Mouse (Mus musculus): Measurements from ENCODE around the gene Nat10. TPM values are rescaled to one million over a fixed set of nuclear protein-coding genes. Genes with fewer than 3 reads are reported as not detected.

The Nat10 gene
- polyA plus RNA-seq, 1 experiment: 58.0 TPM

- no peak for DNase-seq (ENCODE audit: low read depth)
- no peak for TF ChIP-seq CTCF (IDR thresholded peaks at IDR 0.05; ENCODE audit: borderline replicate concordance, extremely low read depth, insufficient read depth, insufficient read length)
- no peak for TF ChIP-seq POLR2A (IDR thresholded peaks at IDR 0.05; ENCODE audit: borderline replicate concordance, extremely low read depth, insufficient read depth, insufficient read length, poor library complexity, severe bottlenecking)
Measured at GRCm38 (mm10) chr2:103690828-103691227, 70.2 kb downstream of the Nat10 start.

GRCm38 (mm10) chr2:103690425-103690824 is 70.6 kb downstream of the Nat10 start:
- DNase-seq (ENCODE audit: low read depth): peak; percentile 91
- TF ChIP-seq CTCF (IDR thresholded peaks at IDR 0.05; ENCODE audit: borderline replicate concordance, extremely low read depth, insufficient read depth, insufficient read length) (no peak), POLR2A (IDR thresholded peaks at IDR 0.05; ENCODE audit: borderline replicate concordance, extremely low read depth, insufficient read depth, insufficient read length, poor library complexity, severe bottlenecking) (no peak)

- peak; percentile 25 for DNase-seq (ENCODE audit: low read depth)
- TF ChIP-seq POLR2A (IDR thresholded peaks at IDR 0.05; ENCODE audit: borderline replicate concordance, extremely low read depth, insufficient read depth, insufficient read length, poor library complexity, severe bottlenecking): no peak
- TF ChIP-seq CTCF (IDR thresholded peaks at IDR 0.05; ENCODE audit: borderline replicate concordance, extremely low read depth, insufficient read depth, insufficient read length): no peak
Measured at GRCm38 (mm10) chr2:103687888-103688287, 73.2 kb downstream of the Nat10 start.

GRCm38 (mm10) chr2:103687143-103687542 is 73.9 kb downstream of the Nat10 start:
- no peak for TF ChIP-seq CTCF (IDR thresholded peaks at IDR 0.05; ENCODE audit: borderline replicate concordance, extremely low read depth, insufficient read depth, insufficient read length)

GRCm38 (mm10) chr2:103685581-103685980 is 75.5 kb downstream of the Nat10 start:
- DNase-seq (ENCODE audit: low read depth): no peak

More at GRCm38 (mm10) chr2:103687143-103687542, 73.9 kb downstream of the Nat10 start:
- peak; percentile 24 for DNase-seq (ENCODE audit: low read depth)

GRCm38 (mm10) chr2:103684926-103685577 is 76.0 kb downstream of the Nat10 start:
- TF ChIP-seq POLR2A (IDR thresholded peaks at IDR 0.05; ENCODE audit: borderline replicate concordance, extremely low read depth, insufficient read depth, insufficient read length, poor library complexity, severe bottlenecking): no peak
- TF ChIP-seq CTCF (IDR thresholded peaks at IDR 0.05; ENCODE audit: borderline replicate concordance, extremely low read depth, insufficient read depth, insufficient read length): no peak
- DNase-seq (ENCODE audit: low read depth): no peak

More at GRCm38 (mm10) chr2:103685581-103685980, 75.5 kb downstream of the Nat10 start:
- TF ChIP-seq CTCF (IDR thresholded peaks at IDR 0.05; ENCODE audit: borderline replicate concordance, extremely low read depth, insufficient read depth, insufficient read length) (no peak), POLR2A (IDR thresholded peaks at IDR 0.05; ENCODE audit: borderline replicate concordance, extremely low read depth, insufficient read depth, insufficient read length, poor library complexity, severe bottlenecking) (no peak)

GRCm38 (mm10) chr2:103684431-103684830 is 76.6 kb downstream of the Nat10 start:
- DNase-seq (ENCODE audit: low read depth): no peak
- TF ChIP-seq CTCF (IDR thresholded peaks at IDR 0.05; ENCODE audit: borderline replicate concordance, extremely low read depth, insufficient read depth, insufficient read length) (no peak), POLR2A (IDR thresholded peaks at IDR 0.05; ENCODE audit: borderline replicate concordance, extremely low read depth, insufficient read depth, insufficient read length, poor library complexity, severe bottlenecking) (no peak)

- TF ChIP-seq POLR2A (IDR thresholded peaks at IDR 0.05; ENCODE audit: borderline replicate concordance, extremely low read depth, insufficient read depth, insufficient read length, poor library complexity, severe bottlenecking) (no peak), CTCF (IDR thresholded peaks at IDR 0.05; ENCODE audit: borderline replicate concordance, extremely low read depth, insufficient read depth, insufficient read length) (no peak)
Measured at GRCm38 (mm10) chr2:103682927-103683442, 78.1 kb downstream of the Nat10 start.

GRCm38 (mm10) chr2:103682261-103682722 is 78.8 kb downstream of the Nat10 start:
- no peak for DNase-seq (ENCODE audit: low read depth)

More at GRCm38 (mm10) chr2:103682927-103683442, 78.1 kb downstream of the Nat10 start:
- DNase-seq (ENCODE audit: low read depth): peak; percentile 85

GRCm38 (mm10) chr2:103681149-103681548 is 79.9 kb downstream of the Nat10 start:
- DNase-seq (ENCODE audit: low read depth): no peak
- TF ChIP-seq CTCF (IDR thresholded peaks at IDR 0.05; ENCODE audit: borderline replicate concordance, extremely low read depth, insufficient read depth, insufficient read length): no peak
- no peak for TF ChIP-seq POLR2A (IDR thresholded peaks at IDR 0.05; ENCODE audit: borderline replicate concordance, extremely low read depth, insufficient read depth, insufficient read length, poor library complexity, severe bottlenecking)

More at GRCm38 (mm10) chr2:103682261-103682722, 78.8 kb downstream of the Nat10 start:
- no peak for TF ChIP-seq CTCF (IDR thresholded peaks at IDR 0.05; ENCODE audit: borderline replicate concordance, extremely low read depth, insufficient read depth, insufficient read length)
- TF ChIP-seq POLR2A (IDR thresholded peaks at IDR 0.05; ENCODE audit: borderline replicate concordance, extremely low read depth, insufficient read depth, insufficient read length, poor library complexity, severe bottlenecking): no peak

GRCm38 (mm10) chr2:103680364-103681110 is 80.5 kb downstream of the Nat10 start:
- TF ChIP-seq CTCF (IDR thresholded peaks at IDR 0.05; ENCODE audit: borderline replicate concordance, extremely low read depth, insufficient read depth, insufficient read length): no peak
- TF ChIP-seq POLR2A (IDR thresholded peaks at IDR 0.05; ENCODE audit: borderline replicate concordance, extremely low read depth, insufficient read depth, insufficient read length, poor library complexity, severe bottlenecking): no peak
- no peak for DNase-seq (ENCODE audit: low read depth)
